Mouse (Mus musculus): ENCODE results near the gene Nup62. TPM values are rescaled to one million over a fixed set of nuclear protein-coding genes. Genes with fewer than 3 reads are reported as not detected.

Gene Nup62
- total and polyA plus RNA-seq, 3 experiments: 94.9 to 157 (median 96.5) TPM

DNA sequence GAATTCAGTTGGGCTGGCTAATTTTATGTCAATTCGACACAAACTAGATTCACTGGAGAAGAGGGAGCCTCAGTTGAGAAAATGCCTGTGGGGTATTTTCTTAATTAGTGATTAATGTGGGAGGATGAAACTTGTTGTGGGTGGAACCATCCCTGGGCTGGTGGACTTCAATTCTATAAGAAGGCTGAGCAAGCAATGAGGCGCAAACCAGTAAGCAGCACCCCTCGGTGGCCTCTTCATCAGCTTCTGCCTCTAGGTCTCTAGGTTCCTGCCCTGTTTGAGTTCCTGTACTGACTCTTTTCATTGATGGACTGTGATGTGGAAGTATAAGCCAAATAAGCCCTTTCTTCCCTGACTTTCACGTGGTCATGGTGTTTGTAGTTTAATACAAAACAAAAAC, 5.5 kb upstream of the Nup62 start:
- Histone ChIP-seq H3K36me3 (replicated peaks) (peaks cover 54% of the 10 kb centered on the region), H3K27me3 (ENCODE audit: insufficient read depth, low read length) (peaks cover 14% of the 10 kb centered on the region), H3K4me1 (ENCODE audit: insufficient read depth, low read depth, low read length) (peaks cover 23% of the 10 kb centered on the region), H3K4me3 (ENCODE audit: low read depth, low read length) (no peak overlapping the region), H3K9me3 (replicated peaks) (no peaks in the 10 kb centered on the region)
- DNase-seq (ENCODE audit: low spot score) (no peak), ATAC-seq (ENCODE audit: extremely low read depth, insufficient number of reproducible peaks, low FRiP score, poor library complexity, severe bottlenecking) (no peak)
- TF ChIP-seq TAL1 (conservative IDR thresholded peaks at IDR 0.05; ENCODE audit: low read depth, low read length) (no peak), POLR2AphosphoS5 (IDR thresholded peaks at IDR 0.05; ENCODE audit: insufficient replicate concordance, low read depth, low read length) (no peak), GATA2 (IDR thresholded peaks at IDR 0.05; ENCODE audit: borderline replicate concordance, low read depth, low read length) (no peak)

DNA sequence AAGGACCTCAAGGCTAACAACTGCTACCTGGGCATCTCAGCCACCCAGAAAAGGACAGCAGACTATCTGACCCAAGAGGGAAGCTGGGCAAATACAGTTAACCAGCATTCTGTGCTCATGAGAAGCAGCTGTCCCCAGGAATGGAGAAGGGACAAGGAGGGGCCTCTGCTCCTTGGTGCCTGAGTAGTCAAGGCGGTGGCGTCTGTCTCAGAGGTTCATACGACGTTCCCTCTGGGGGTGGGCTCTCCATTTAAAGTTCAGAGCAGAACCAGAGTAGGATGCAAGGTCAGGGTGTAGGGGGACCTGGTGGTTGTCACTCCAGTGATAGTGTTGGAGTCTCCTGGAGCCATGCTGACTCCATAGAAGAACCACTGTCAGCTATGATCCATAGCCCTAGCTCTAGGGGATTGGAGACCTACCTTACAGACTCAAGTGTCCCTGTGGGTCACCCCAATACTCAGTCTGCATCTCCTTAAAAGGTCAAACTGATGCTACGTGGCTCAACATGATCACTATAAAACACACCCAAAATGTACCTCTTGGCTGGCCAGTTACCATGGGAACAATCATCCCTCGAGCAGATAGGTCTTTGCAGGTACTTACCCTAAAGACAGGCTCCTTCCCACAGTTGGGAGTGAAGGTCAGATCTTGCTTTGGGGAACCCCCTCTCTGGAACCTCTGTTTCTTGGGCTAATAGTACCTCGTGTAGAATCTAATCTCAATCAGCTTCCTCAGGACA, 4.9 kb upstream of the Nup62 start:
- Histone ChIP-seq H3K4me1 (ENCODE audit: insufficient read depth, low read depth, low read length) (peaks cover 23% of the 10 kb centered on the region), H3K36me3 (replicated peaks) (peaks cover 54% of the 10 kb centered on the region), H3K9me3 (replicated peaks) (no peaks in the 10 kb centered on the region), H3K4me3 (ENCODE audit: low read depth, low read length) (no peak overlapping the region), H3K27me3 (ENCODE audit: insufficient read depth, low read length) (peaks cover 7% of the 10 kb centered on the region)
- DNase-seq (ENCODE audit: low spot score): no peak
- no peak for TF ChIP-seq POLR2AphosphoS5 (IDR thresholded peaks at IDR 0.05; ENCODE audit: insufficient replicate concordance, low read depth, low read length)
- no peak for TF ChIP-seq GATA2 (IDR thresholded peaks at IDR 0.05; ENCODE audit: borderline replicate concordance, low read depth, low read length)
- no peak for TF ChIP-seq TAL1 (conservative IDR thresholded peaks at IDR 0.05; ENCODE audit: low read depth, low read length)
- TF ChIP-seq GATA1 (IDR thresholded peaks at IDR 0.05; ENCODE audit: borderline replicate concordance, low read length): no peak
- no peak for TF ChIP-seq CTCF (IDR thresholded peaks at IDR 0.05; ENCODE audit: low read depth, low read length)
- no peak for ATAC-seq (ENCODE audit: extremely low read depth, insufficient number of reproducible peaks, low FRiP score, poor library complexity, severe bottlenecking)

DNA sequence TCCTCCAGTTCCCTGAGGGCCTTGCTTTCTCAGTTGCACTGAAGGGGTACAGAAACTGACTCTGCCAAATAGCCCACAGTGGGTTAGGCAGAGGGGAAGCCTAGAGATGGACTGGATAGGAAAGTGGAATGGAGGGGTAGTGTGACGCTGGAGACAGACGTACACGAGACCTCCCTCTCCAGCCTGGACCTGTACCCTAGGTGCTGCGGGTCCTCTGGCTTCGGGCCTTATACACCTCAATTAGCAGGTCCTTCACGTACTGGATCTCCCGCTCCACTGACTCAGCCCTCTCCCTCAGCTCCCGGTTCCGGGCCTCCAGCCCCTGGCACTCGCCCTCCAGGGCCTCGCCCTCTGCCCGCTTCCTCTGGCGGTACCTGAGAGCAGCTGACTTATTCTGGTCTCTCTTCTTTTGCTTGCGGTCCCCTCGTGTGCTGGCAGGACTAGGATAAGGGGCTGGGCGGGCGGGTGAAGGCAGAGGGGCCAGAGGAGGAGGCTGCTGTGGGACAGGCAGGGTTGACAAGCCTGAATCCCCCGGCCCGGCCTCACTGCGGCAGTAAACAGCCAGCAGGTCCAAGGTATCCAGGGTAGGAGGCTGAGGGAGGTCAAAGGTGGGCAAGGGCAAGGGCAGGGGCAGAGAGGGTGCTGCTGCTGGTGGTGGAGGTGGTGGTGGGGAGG, 3.1 kb upstream of the Nup62 start:
- ATAC-seq (ENCODE audit: extremely low read depth, insufficient number of reproducible peaks, low FRiP score, poor library complexity, severe bottlenecking) (no peak), DNase-seq (ENCODE audit: low spot score) (no peak)
- H3K9me3 ChIP-seq (replicated peaks): no peaks in the 10 kb centered on the region
- H3K4me1 ChIP-seq (ENCODE audit: insufficient read depth, low read depth, low read length): peaks cover 28% of the 10 kb centered on the region
- no peak for TF ChIP-seq POLR2AphosphoS5 (IDR thresholded peaks at IDR 0.05; ENCODE audit: insufficient replicate concordance, low read depth, low read length)
- TF ChIP-seq TAL1 (conservative IDR thresholded peaks at IDR 0.05; ENCODE audit: low read depth, low read length): no peak
- TF ChIP-seq GATA2 (IDR thresholded peaks at IDR 0.05; ENCODE audit: borderline replicate concordance, low read depth, low read length): no peak
- no peak for TF ChIP-seq CTCF (IDR thresholded peaks at IDR 0.05; ENCODE audit: low read depth, low read length)
- TF ChIP-seq GATA1 (IDR thresholded peaks at IDR 0.05; ENCODE audit: borderline replicate concordance, low read length): no peak
- no peak overlapping the region for H3K4me3 ChIP-seq (ENCODE audit: low read depth, low read length)
- H3K36me3 ChIP-seq (replicated peaks): peaks cover 65% of the 10 kb centered on the region
- H3K27me3 ChIP-seq (ENCODE audit: insufficient read depth, low read length): no peaks in the 10 kb centered on the region

DNA sequence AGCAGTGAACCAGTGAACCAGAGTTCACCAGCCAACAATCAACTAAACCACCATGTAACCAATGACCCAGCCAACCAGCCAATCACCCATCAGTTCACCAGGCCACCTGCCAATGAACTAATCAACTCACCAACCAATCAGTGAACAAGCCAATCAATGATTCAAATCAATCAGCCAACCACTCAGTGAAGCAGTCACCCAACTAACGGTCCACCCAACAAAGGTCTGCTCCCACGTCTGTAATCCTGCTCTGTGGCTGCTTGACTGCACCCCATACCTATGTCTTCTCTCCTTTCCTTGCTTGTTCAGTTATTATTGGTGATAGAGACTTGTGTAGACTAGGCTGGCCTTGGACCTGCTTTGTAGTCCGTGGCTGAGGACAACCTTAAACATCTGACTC, 1.9 kb upstream of the Nup62 start:
- TF ChIP-seq GATA2 (IDR thresholded peaks at IDR 0.05; ENCODE audit: borderline replicate concordance, low read depth, low read length) (no peak), TAL1 (conservative IDR thresholded peaks at IDR 0.05; ENCODE audit: low read depth, low read length) (no peak), POLR2AphosphoS5 (IDR thresholded peaks at IDR 0.05; ENCODE audit: insufficient replicate concordance, low read depth, low read length) (no peak), CTCF (IDR thresholded peaks at IDR 0.05; ENCODE audit: low read depth, low read length) (no peak), GATA1 (IDR thresholded peaks at IDR 0.05; ENCODE audit: borderline replicate concordance, low read length) (no peak)
- Histone ChIP-seq H3K4me1 (ENCODE audit: insufficient read depth, low read depth, low read length) (peaks cover 38% of the 10 kb centered on the region), H3K4me3 (ENCODE audit: low read depth, low read length) (peak overlapping the region; percentile 14; the same call in 1 of the 2 replicates), H3K9me3 (replicated peaks) (no peaks in the 10 kb centered on the region), H3K27me3 (ENCODE audit: insufficient read depth, low read length) (no peaks in the 10 kb centered on the region), H3K36me3 (replicated peaks) (peaks cover 76% of the 10 kb centered on the region)
- DNase-seq (ENCODE audit: low spot score) (no peak), ATAC-seq (ENCODE audit: extremely low read depth, insufficient number of reproducible peaks, low FRiP score, poor library complexity, severe bottlenecking) (no peak)

DNA sequence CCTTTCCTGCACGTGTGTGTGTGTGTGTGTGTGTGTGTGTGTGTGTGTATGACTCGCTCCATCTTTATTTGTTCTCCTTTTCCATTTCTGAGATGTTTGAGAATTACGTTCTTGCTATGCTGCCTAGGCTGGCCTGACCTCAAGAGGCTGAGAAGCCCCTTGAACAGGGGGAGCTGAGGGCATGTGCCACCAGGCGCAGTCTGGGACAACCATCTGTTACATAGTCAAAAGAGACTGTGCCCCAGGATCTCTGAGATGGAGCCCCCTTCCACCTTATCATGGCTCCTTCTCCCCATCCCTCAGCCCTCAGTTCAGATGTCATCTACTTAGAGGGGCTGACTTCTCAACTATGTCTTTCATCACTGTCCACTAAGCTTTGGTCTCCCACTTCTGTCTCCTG, 1.5 kb upstream of the Nup62 start:
- peaks cover 42% of the 10 kb centered on the region for H3K4me1 ChIP-seq (ENCODE audit: insufficient read depth, low read depth, low read length)
- peak overlapping the region; percentile 88; the same call in 1 of the 2 replicates for H3K4me3 ChIP-seq (ENCODE audit: low read depth, low read length)
- H3K9me3 ChIP-seq (replicated peaks): no peaks in the 10 kb centered on the region
- no peak for DNase-seq (ENCODE audit: low spot score)
- peaks cover 79% of the 10 kb centered on the region for H3K36me3 ChIP-seq (replicated peaks)
- TF ChIP-seq TAL1 (conservative IDR thresholded peaks at IDR 0.05; ENCODE audit: low read depth, low read length) (no peak), GATA2 (IDR thresholded peaks at IDR 0.05; ENCODE audit: borderline replicate concordance, low read depth, low read length) (no peak), CTCF (IDR thresholded peaks at IDR 0.05; ENCODE audit: low read depth, low read length) (no peak), GATA1 (IDR thresholded peaks at IDR 0.05; ENCODE audit: borderline replicate concordance, low read length) (no peak), POLR2AphosphoS5 (IDR thresholded peaks at IDR 0.05; ENCODE audit: insufficient replicate concordance, low read depth, low read length) (no peak)
- no peak for ATAC-seq (ENCODE audit: extremely low read depth, insufficient number of reproducible peaks, low FRiP score, poor library complexity, severe bottlenecking)
- no peaks in the 10 kb centered on the region for H3K27me3 ChIP-seq (ENCODE audit: insufficient read depth, low read length)

DNA sequence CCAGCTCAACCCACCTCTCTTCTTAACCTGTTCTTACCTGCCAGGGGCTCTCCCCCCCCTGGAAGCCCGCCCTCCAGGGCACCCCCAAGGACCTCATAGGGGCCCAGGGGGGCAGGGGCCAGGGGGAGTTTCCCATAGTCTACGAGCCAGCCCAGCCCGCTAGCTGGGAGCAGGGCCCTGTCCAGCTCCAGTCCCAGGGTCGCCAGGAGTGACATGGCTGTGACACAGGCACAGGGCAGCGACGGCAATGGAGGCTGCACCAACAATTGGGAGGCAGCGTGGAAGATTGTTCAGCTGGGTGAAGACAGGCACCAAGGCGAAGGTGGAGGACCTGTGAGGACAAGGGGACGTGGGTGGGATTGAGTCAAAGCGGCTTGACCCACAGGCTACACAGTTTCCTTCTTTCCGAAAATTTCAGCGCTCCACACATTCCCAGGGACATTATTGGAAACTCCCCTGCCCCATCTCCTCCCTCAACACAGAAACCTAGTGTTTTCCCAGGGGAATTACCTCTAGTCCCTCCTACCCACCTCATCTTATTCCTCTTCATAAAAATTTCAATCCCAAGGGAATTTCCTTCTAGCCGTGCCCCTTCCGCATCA, 835 bp upstream of the Nup62 start:
- Histone ChIP-seq H3K36me3 (replicated peaks) (peaks cover 82% of the 10 kb centered on the region), H3K4me1 (ENCODE audit: insufficient read depth, low read depth, low read length) (peaks cover 49% of the 10 kb centered on the region)

More for the DNA sequence above, 835 bp upstream of the Nup62 start:
- Histone ChIP-seq H3K27me3 (ENCODE audit: insufficient read depth, low read length) (no peaks in the 10 kb centered on the region), H3K9me3 (replicated peaks) (no peaks in the 10 kb centered on the region), H3K4me3 (ENCODE audit: low read depth, low read length) (peak overlapping the region; percentile 88)
- DNase-seq (ENCODE audit: low spot score): no peak
- ATAC-seq (ENCODE audit: extremely low read depth, insufficient number of reproducible peaks, low FRiP score, poor library complexity, severe bottlenecking): no peak
- no peak for TF ChIP-seq POLR2AphosphoS5 (IDR thresholded peaks at IDR 0.05; ENCODE audit: insufficient replicate concordance, low read depth, low read length)
- no peak for TF ChIP-seq TAL1 (conservative IDR thresholded peaks at IDR 0.05; ENCODE audit: low read depth, low read length)
- TF ChIP-seq CTCF (IDR thresholded peaks at IDR 0.05; ENCODE audit: low read depth, low read length): no peak
- no peak for TF ChIP-seq GATA2 (IDR thresholded peaks at IDR 0.05; ENCODE audit: borderline replicate concordance, low read depth, low read length)
- TF ChIP-seq GATA1 (IDR thresholded peaks at IDR 0.05; ENCODE audit: borderline replicate concordance, low read length): no peak
